Mouse (Mus musculus): ENCODE results near the gene Morc4. TPM values are rescaled to one million over a fixed set of nuclear protein-coding genes. Genes with fewer than 3 reads are reported as not detected.

The Morc4 gene
- polyA plus RNA-seq, 1 experiment from 2014 or later, result 35.5 TPM

GRCm38 (mm10) chrX:139805918-139806317 lies 65.6 kb downstream of the Morc4 start:
- Histone ChIP-seq H3K4me3 (replicated peaks) (no peak overlapping the region), H3K4me2 (no peak overlapping the region), H3K9me3 (replicated peaks) (no peaks in the 10 kb centered on the region), H3K4me1 (replicated peaks) (no peaks in the 10 kb centered on the region), H3K27ac (replicated peaks) (no peak overlapping the region), H3K36me3 (replicated peaks) (no peaks in the 10 kb centered on the region), H3K27me3 (no peaks in the 10 kb centered on the region), H3K9ac (no peak overlapping the region)
- ATAC-seq (ENCODE audit: insufficient read depth), result no peak
- 84% methylated on average over 4 of the region's 4 CpGs for WGBS (ENCODE audit: insufficient replicate concordance)

DNA sequence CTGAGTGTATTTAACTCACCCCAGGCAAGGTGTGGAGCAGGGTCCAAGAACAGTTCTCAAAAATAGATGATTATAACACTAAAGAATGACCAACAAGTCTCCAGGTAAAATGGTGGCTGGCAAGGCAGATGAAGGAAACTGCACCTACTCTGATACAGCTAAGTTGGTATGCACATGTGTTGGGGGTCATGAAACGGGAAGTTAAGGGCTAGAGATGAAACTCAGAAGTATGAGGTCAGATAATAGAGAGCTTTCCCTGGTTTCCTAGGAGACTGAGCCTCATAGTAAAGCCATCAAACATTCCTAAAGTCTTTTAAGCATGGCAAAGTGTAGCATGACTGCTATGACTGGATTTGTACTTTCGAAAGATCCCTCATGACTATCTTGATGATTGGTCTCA lies 68.4 kb downstream of the Morc4 start:
- H3K36me3 ChIP-seq (replicated peaks), result no peaks in the 10 kb centered on the region
- H3K27ac ChIP-seq (replicated peaks), result no peak overlapping the region
- H3K27me3 ChIP-seq, result no peaks in the 10 kb centered on the region
- no peaks in the 10 kb centered on the region for H3K9me3 ChIP-seq (replicated peaks)
- H3K4me2 ChIP-seq, result no peak overlapping the region
- 51% methylated on average over 2 of the region's 2 CpGs for WGBS (ENCODE audit: insufficient replicate concordance)
- no peak for ATAC-seq (ENCODE audit: insufficient read depth)
- H3K4me1 ChIP-seq (replicated peaks), result no peaks in the 10 kb centered on the region
- no peak overlapping the region for H3K4me3 ChIP-seq (replicated peaks)
- no peak overlapping the region for H3K9ac ChIP-seq

GRCm38 (mm10) chrX:139800406-139800878 lies 71.0 kb downstream of the Morc4 start, which contains the start of gene Cldn2:
Cldn2 (plus strand) TSS chrX:139800828.
- Histone ChIP-seq H3K9me3 (replicated peaks) (no peaks in the 10 kb centered on the region), H3K4me1 (replicated peaks) (no peaks in the 10 kb centered on the region), H3K4me3 (replicated peaks) (no peak within 1 kb of the TSS), H3K27me3 (no peaks in the 10 kb centered on the region), H3K4me2 (no peak within 1 kb of the TSS), H3K9ac (no peak within 1 kb of the TSS), H3K36me3 (replicated peaks) (no peaks in the 10 kb centered on the region), H3K27ac (replicated peaks) (no peak within 1 kb of the TSS)
- ATAC-seq (ENCODE audit: insufficient read depth), result no peak
- WGBS (ENCODE audit: insufficient replicate concordance), result 72% methylated on average over 8 of the region's 8 CpGs

DNA sequence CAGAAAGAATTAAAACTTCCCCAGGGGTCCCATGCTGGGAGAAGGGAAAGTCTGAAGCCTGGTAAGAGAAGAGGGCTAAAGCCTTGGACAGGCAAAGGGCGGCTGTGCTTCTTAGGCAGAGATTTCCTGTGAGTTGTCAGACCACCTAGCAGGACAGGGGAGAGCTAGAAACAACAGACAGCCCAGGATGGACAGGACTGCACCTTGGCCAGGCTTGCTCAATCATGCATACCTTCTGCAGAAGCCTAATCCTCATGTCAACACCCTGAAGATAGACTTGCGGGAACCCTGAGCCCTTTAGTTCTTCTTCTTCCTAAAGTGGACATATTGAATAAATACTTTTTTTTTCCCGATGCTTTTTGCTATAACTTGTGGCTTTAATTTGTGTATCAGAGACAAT lies 71.5 kb downstream of the Morc4 start:
- no peak for ATAC-seq (ENCODE audit: insufficient read depth)
- Histone ChIP-seq H3K36me3 (replicated peaks) (no peaks in the 10 kb centered on the region), H3K9me3 (replicated peaks) (no peaks in the 10 kb centered on the region), H3K9ac (no peak overlapping the region), H3K4me1 (replicated peaks) (no peaks in the 10 kb centered on the region), H3K4me3 (replicated peaks) (no peak overlapping the region), H3K4me2 (no peak overlapping the region), H3K27me3 (no peaks in the 10 kb centered on the region), H3K27ac (replicated peaks) (no peak overlapping the region)
- 73% methylated on average over 3 of the region's 3 CpGs for WGBS (ENCODE audit: insufficient replicate concordance)

GRCm38 (mm10) chrX:139797875-139798274 lies 73.6 kb downstream of the Morc4 start:
- Histone ChIP-seq H3K4me2 (no peak overlapping the region), H3K27ac (replicated peaks) (no peak overlapping the region), H3K9me3 (replicated peaks) (no peaks in the 10 kb centered on the region), H3K36me3 (replicated peaks) (no peaks in the 10 kb centered on the region), H3K9ac (no peak overlapping the region), H3K4me3 (replicated peaks) (no peak overlapping the region), H3K4me1 (replicated peaks) (no peaks in the 10 kb centered on the region), H3K27me3 (no peaks in the 10 kb centered on the region)
- ATAC-seq (ENCODE audit: insufficient read depth), result no peak
- 69% methylated on average over 9 of the region's 9 CpGs for WGBS (ENCODE audit: insufficient replicate concordance)

DNA sequence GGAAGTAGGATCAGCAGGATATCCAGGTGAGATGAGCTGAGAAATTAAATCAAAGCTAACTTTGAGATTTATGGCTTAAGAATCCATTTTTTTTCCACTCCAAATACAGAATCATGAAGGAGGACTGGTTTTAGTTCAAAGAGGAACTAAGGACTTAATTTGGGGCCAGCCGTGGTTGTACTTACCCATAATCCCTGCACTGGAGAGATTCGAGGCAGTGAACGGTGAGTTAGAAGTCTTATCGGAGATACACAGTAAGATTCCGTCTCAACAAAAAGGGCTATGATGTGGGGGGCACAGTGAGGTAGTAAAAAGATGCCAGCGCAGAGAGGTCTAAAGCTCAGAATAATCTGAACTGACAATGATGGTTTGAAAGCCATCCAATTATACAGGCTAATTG lies 75.4 kb downstream of the Morc4 start:
- Histone ChIP-seq H3K36me3 (replicated peaks) (no peaks in the 10 kb centered on the region), H3K4me3 (replicated peaks) (no peak overlapping the region), H3K4me2 (no peak overlapping the region), H3K27me3 (no peaks in the 10 kb centered on the region), H3K4me1 (replicated peaks) (no peaks in the 10 kb centered on the region), H3K27ac (replicated peaks) (no peak overlapping the region), H3K9ac (no peak overlapping the region), H3K9me3 (replicated peaks) (no peaks in the 10 kb centered on the region)
- no peak for ATAC-seq (ENCODE audit: insufficient read depth)
- 67% methylated on average over 6 of the region's 6 CpGs for WGBS (ENCODE audit: insufficient replicate concordance)

DNA sequence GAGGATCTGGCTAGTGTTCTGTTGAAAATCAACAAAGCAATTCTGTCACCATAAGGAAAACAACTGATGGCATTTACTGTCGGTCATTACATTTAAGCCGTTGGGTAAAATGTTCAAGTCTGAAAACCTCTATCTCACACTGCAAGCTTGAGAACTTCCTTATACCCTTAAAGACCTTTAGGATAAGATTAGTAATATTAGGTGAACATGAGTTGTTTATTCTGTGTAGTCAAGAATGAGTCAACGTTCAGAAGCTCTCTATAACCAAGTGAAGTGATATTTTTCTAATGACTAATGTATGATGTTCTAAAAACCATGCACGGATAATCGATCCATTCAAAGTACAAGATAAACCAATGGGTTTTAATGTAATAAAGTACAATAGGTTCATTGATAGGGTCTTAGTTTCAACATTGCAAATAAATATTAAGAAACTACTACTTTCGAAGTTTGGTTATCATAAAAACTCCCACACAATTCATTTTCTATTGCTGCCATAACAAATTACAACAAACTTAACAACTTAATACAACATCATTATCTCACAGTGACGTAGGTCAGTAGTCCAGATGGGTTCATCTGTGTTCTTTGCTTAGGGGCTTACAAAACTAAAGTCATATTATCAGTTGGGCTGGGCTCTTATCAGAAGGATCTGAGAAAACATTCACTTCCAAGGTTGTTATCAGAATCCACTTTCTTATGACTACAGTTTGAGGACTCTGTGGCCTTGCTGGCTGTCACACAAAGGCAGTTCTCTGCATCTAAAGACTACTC lies 77.2 kb downstream of the Morc4 start:
- no peak overlapping the region for H3K4me3 ChIP-seq (replicated peaks)
- no peak overlapping the region for H3K27ac ChIP-seq (replicated peaks)
- H3K9ac ChIP-seq, result no peak overlapping the region
- no peaks in the 10 kb centered on the region for H3K4me1 ChIP-seq (replicated peaks)
- H3K36me3 ChIP-seq (replicated peaks), result no peaks in the 10 kb centered on the region
- no peak for ATAC-seq (ENCODE audit: insufficient read depth)
- 55% methylated on average over 7 of the region's 7 CpGs for WGBS (ENCODE audit: insufficient replicate concordance)
- no peak overlapping the region for H3K4me2 ChIP-seq
- H3K9me3 ChIP-seq (replicated peaks), result no peaks in the 10 kb centered on the region
- no peaks in the 10 kb centered on the region for H3K27me3 ChIP-seq

DNA sequence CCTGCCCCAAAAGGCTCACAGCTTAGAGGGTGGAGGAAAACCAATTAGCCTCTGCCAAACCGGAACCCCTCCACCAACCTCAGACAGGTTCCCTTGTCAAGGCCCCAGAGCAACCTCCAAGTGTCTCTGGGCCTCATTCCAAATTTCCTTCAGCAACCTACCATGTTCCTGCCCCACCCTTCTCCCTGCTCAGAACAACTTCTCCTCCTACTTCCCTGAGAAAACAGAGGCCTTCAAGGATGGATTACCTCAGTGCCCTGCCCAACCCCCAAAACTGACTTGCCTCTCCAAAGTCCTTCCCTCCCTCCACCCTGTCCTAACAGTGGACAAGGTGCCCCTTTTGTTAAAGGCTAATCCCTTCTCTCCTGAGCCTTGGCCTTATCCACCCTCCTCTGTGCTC lies 85.7 kb downstream of the Morc4 start:
- no peak overlapping the region for H3K4me2 ChIP-seq
- WGBS (ENCODE audit: insufficient replicate concordance), result 29% methylated on average over 1 of the region's 1 CpGs
- no peak for ATAC-seq (ENCODE audit: insufficient read depth)

DNA sequence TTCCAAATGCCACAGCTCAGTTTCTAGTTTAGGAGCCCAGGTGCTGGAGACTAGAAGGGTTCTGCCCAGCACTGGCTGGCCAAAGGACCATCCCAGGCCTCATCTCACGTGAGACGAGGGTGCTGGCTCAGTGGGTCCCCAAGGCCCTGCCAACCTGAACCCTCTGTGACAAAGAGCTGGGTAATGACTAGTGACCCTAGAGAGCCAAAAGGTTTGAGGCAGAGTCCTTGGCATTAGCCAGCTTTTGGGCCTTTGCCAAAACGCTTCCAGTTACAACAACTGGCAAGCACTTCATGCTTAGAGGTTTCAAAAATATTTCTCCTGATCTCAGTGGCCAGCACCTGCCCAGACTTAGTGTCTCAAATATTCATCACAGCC lies 88.4 kb downstream of the Morc4 start:
- H3K27ac ChIP-seq (replicated peaks), result no peak overlapping the region
- no peaks in the 10 kb centered on the region for H3K9me3 ChIP-seq (replicated peaks)
- 56% methylated on average over 3 of the region's 3 CpGs for WGBS (ENCODE audit: insufficient replicate concordance)
- peaks cover 20% of the 10 kb centered on the region for H3K4me1 ChIP-seq (replicated peaks)
- no peaks in the 10 kb centered on the region for H3K27me3 ChIP-seq
- no peak overlapping the region for H3K9ac ChIP-seq
- H3K4me2 ChIP-seq, result no peak overlapping the region
- no peaks in the 10 kb centered on the region for H3K36me3 ChIP-seq (replicated peaks)
- no peak overlapping the region for H3K4me3 ChIP-seq (replicated peaks)
- ATAC-seq (ENCODE audit: insufficient read depth), result no peak

More for the DNA sequence above, 85.7 kb downstream of the Morc4 start:
- H3K4me3 ChIP-seq (replicated peaks), result no peak overlapping the region
- H3K27me3 ChIP-seq, result no peaks in the 10 kb centered on the region
- no peak overlapping the region for H3K27ac ChIP-seq (replicated peaks)
- no peak overlapping the region for H3K9ac ChIP-seq
- H3K4me1 ChIP-seq (replicated peaks), result peaks cover 13% of the 10 kb centered on the region
- no peaks in the 10 kb centered on the region for H3K9me3 ChIP-seq (replicated peaks)
- no peaks in the 10 kb centered on the region for H3K36me3 ChIP-seq (replicated peaks)

DNA sequence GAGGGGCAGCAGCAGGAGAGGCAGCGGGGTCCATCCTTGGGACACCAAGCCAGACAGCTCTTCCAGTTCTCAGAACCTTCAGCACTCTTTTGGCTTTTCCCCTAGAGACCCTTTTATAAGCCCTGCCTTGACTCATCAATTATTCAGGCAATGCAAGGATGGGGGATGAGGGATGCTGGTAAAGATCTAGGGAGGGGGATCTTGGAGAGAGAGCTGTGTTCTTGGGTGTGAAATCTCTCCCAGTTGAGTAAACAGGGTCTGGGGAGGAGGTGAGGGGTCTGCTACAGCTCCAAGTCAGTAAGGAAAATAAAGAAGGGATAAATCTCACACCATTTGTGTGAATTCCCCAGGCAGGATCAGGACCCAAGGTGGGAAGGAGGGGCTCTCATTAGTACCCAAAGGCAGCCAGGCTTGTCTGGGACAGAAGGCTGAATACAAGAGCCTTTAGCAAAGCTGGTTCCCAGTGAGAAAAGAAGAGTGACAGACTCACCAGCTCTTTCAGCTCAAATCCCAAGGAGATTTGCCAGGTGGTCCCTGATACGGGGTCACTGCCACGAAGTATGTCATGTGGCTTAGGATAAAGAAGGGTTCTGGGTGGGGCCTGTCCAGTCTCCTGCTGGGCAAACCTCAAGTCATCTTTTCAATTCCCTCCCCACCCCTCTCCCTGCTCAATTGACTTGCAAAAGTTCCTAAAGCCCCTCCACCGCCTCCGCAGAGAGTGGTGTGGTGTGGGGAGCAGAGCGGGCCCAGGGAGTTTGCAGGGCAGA lies 89.0 kb downstream of the Morc4 start, which contains the start of gene Ripply1:
Gene Ripply1, minus strand, starts transcription at position 76 of the 767 bp plus-strand sequence.
- Histone ChIP-seq H3K27ac (replicated peaks) (no peak within 1 kb of the TSS), H3K4me2 (no peak within 1 kb of the TSS), H3K4me3 (replicated peaks) (no peak within 1 kb of the TSS), H3K27me3 (no peaks in the 10 kb centered on the region), H3K9ac (no peak within 1 kb of the TSS), H3K36me3 (replicated peaks) (no peaks in the 10 kb centered on the region), H3K4me1 (replicated peaks) (peaks cover 20% of the 10 kb centered on the region), H3K9me3 (replicated peaks) (no peaks in the 10 kb centered on the region)
- 56% methylated on average over 6 of the region's 6 CpGs for WGBS (ENCODE audit: insufficient replicate concordance)
- no peak for ATAC-seq (ENCODE audit: insufficient read depth)

GRCm38 (mm10) chrX:139781563-139781962 lies 89.9 kb downstream of the Morc4 start:
- Histone ChIP-seq H3K9ac (no peak overlapping the region), H3K4me1 (replicated peaks) (peaks cover 20% of the 10 kb centered on the region), H3K4me2 (no peak overlapping the region), H3K36me3 (replicated peaks) (no peaks in the 10 kb centered on the region), H3K27ac (replicated peaks) (no peak overlapping the region), H3K9me3 (replicated peaks) (no peaks in the 10 kb centered on the region), H3K27me3 (no peaks in the 10 kb centered on the region), H3K4me3 (replicated peaks) (no peak overlapping the region)
- WGBS (ENCODE audit: insufficient replicate concordance), result 63% methylated on average over 4 of the region's 4 CpGs
- ATAC-seq (ENCODE audit: insufficient read depth), result no peak
